Mouse (Mus musculus) activated CD4-positive, CD25-positive, alpha-beta regulatory T cell, adult 4 months (primary cell): ENCODE measurements around the gene Gmnc. TPM values are rescaled to one million over a fixed set of nuclear protein-coding genes. Genes with fewer than 3 reads are reported as not detected.

Experiments
- ATAC-seq: one replicate; pipeline ENCODE4 v1.8.0; 2017
- polyA plus RNA-seq, 2 experiments: library from polyadenylated mRNA; unstranded; fragments of 100-300 nt; shearing (Covaris generic); gene quantifications; one replicate each; pipeline ENCODE4 v1.2.1; 2017

The Gmnc gene
- polyA plus RNA-seq = not detected

GRCm38 (mm10) chr16:26991477-26992300, at the start of gene Gmnc:
Gene Gmnc, minus strand, starts transcription at chr16:26991652.
- ATAC-seq = no peak

- no peak for ATAC-seq
Observed at GRCm38 (mm10) chr16:27027281-27027680, 35.8 kb upstream of the Gmnc start.

GRCm38 (mm10) chr16:27026226-27026625, 34.8 kb upstream of the Gmnc start:
- no peak for ATAC-seq

GRCm38 (mm10) chr16:27022746-27023145, 31.3 kb upstream of the Gmnc start:
- ATAC-seq = no peak

GRCm38 (mm10) chr16:27017309-27017708, 25.9 kb upstream of the Gmnc start:
- ATAC-seq = no peak

- no peak for ATAC-seq
Observed at GRCm38 (mm10) chr16:27002714-27003113, 11.3 kb upstream of the Gmnc start.

- no peak for ATAC-seq
Observed at GRCm38 (mm10) chr16:26999563-26999962, 8.1 kb upstream of the Gmnc start.

- ATAC-seq = no peak
Observed at GRCm38 (mm10) chr16:26989415-26990315, 1.8 kb downstream of the Gmnc start.

- ATAC-seq = no peak
Observed at GRCm38 (mm10) chr16:26988188-26988587, 3.3 kb downstream of the Gmnc start.

GRCm38 (mm10) chr16:26985796-26986195, 5.7 kb downstream of the Gmnc start:
- ATAC-seq = no peak

- ATAC-seq = no peak
Observed at GRCm38 (mm10) chr16:26982112-26982511, 9.3 kb downstream of the Gmnc start.

- ATAC-seq = no peak
Observed at GRCm38 (mm10) chr16:26967967-26968366, 23.5 kb downstream of the Gmnc start.

GRCm38 (mm10) chr16:26966830-26967229, 24.6 kb downstream of the Gmnc start:
- ATAC-seq = no peak

- ATAC-seq = no peak
Observed at GRCm38 (mm10) chr16:26961971-26962370, 29.5 kb downstream of the Gmnc start.

GRCm38 (mm10) chr16:26951601-26952000, 39.9 kb downstream of the Gmnc start:
- ATAC-seq = no peak

GRCm38 (mm10) chr16:26950209-26950608, 41.2 kb downstream of the Gmnc start:
- no peak for ATAC-seq

GRCm38 (mm10) chr16:26903968-26904367, 87.5 kb downstream of the Gmnc start:
- ATAC-seq = no peak

- no peak for ATAC-seq
Observed at GRCm38 (mm10) chr16:26901471-26901870, 90.0 kb downstream of the Gmnc start.

GRCm38 (mm10) chr16:26886337-26886736, 105.1 kb downstream of the Gmnc start:
- ATAC-seq = no peak

- no peak for ATAC-seq
Observed at GRCm38 (mm10) chr16:26876885-26877284, 114.6 kb downstream of the Gmnc start.
